Mouse (Mus musculus) stomach, embryonic 14.5 days (tissue): Measurements from ENCODE around the gene Hdac1. TPM values are rescaled to one million over a fixed set of nuclear protein-coding genes. Genes with fewer than 3 reads are reported as not detected.
A peak's percentile ranks its signal among the peaks of the same experiment; 100 is the strongest.

Source experiments
- ATAC-seq: fragments of 200-750 bp; cut with Nextera tagmentation; 2 replicates; pipeline ENCODE4 v1.8.0; 2017; ENCODE audit warnings: low read depth, moderate TSS enrichment; ENCODE audit not compliant: insufficient number of reproducible peaks, insufficient read depth, low FRiP score
- H3K27ac ChIP-seq: fragments of 300-500 bp; sonication (generic); 2 replicates; pipeline ENCODE4 v1.5.1; 2014; ENCODE audit warnings: mild to moderate bottlenecking, low read length, moderate library complexity, mixed read lengths
- H3K27me3 ChIP-seq: fragments of 300-500 bp; sonication (generic); 2 replicates; pipeline ENCODE4 v1.6.1; 2014; ENCODE audit warnings: low read length, control low read depth, mixed read lengths; ENCODE audit not compliant: control insufficient read depth, insufficient read depth
- H3K36me3 ChIP-seq: fragments of 300-500 bp; sonication (generic); 2 replicates; pipeline ENCODE4 v1.6.1; 2014; ENCODE audit warnings: mild to moderate bottlenecking, control low read depth, low read length, moderate library complexity, mixed read lengths; ENCODE audit not compliant: control insufficient read depth, insufficient read depth
- H3K4me1 ChIP-seq: fragments of 300-500 bp; sonication (generic); 2 replicates; pipeline ENCODE4 v1.6.1; 2014; ENCODE audit warnings: low read length, control low read depth, mixed read lengths; ENCODE audit not compliant: control insufficient read depth, insufficient read depth
- H3K4me2 ChIP-seq: fragments of 300-500 bp; sonication (generic); replicated peaks from 2 replicates; pipeline ENCODE4 v1.6.1; 2014; ENCODE audit warnings: low read depth, low read length, control low read depth
- H3K4me3 ChIP-seq: fragments of 300-500 bp; sonication (generic); 2 replicates; pipeline ENCODE4 v1.5.1; 2014; ENCODE audit warnings: low read depth, low read length, control low read depth
- H3K9ac ChIP-seq: fragments of 300-500 bp; sonication (generic); replicated peaks from 2 replicates; pipeline ENCODE4 v1.6.1; 2014; ENCODE audit warnings: low read depth, mild to moderate bottlenecking, control low read depth, low read length, moderate library complexity, mixed read lengths
- H3K9me3 ChIP-seq: fragments of 300-500 bp; sonication (generic); 2 replicates; pipeline ENCODE4 v1.6.1; 2016; ENCODE audit warnings: low read depth, low read length, control low read depth; ENCODE audit not compliant: control insufficient read depth
- WGBS: fragments of 180-500 bp; shearing (Covaris S2); extraction: QIAGEN DNeasy Blood & Tissue Kit; methylation state at CpG from one replicate; pipeline ENCODE4 v1.1.7; 2014; 5-methylcytosine and 5-hydroxymethylcytosine counted together
- polyA plus RNA-seq: library from polyadenylated mRNA; unstranded; fragments of >200 nt; fragmentation: Nextera tagmentation; extraction: Ambion mirVana; gene quantifications from 2 replicates; pipeline ENCODE4 v1.2.1, GENCODE M21; 2014

The Hdac1 gene
- polyA plus RNA-seq, 1 experiment from 2014 or later: 217 TPM

DNA sequence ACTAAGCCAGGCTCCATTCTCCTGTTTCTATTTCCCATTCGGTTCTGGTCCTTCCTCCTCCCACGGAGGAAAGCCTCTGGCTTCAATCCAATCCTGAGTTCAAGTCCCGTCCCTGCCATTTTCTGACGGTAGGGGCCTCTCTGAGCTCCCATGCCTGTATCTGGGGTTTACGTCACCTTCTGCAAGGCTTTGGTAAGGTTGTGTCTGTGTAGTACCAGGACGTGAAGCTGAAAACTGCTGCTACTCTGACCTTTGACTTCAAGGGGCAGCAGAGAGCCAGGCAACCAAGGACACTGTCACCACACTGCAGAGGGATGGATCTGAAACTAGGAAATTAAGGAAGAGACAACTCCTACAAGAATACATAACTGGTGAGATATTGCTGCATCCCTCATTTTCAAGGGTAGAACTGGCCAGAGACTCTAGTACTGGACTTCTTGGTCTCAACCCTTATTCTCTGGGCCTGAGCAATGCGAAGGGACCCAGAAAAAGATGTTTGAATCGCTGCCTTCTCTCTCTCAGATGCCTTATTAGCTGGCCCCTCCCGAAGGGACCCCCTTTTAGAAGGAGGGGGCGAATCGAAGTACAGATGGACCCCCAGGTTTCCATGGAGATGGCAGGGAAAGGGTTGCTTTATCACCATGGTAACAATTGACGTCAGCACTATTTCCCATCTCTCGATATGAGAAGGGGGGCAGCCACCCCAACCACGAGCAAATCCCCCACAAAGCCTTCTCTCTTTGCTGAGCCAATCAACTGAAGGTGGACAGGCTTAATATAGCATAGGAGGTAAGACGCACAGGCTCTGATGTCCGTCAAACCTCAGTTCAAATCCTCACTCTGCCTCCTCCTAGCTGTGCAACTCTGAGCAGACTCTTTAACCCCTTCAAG lies 46.6 kb downstream of the Hdac1 start:
- Histone ChIP-seq H3K4me2 (no peak overlapping the region), H3K4me3 (no peak overlapping the region), H3K4me1 (peaks cover 21% of the 10 kb centered on the region; the same call in 1 of the 2 replicates), H3K27ac (peak overlapping the region; percentile 44; the same call in 1 of the 2 replicates), H3K36me3 (no peaks in the 10 kb centered on the region), H3K27me3 (0 out of 2 replicates have a peak, but pooled peaks cover 5% of the 10 kb centered on the region), H3K9me3 (no peaks in the 10 kb centered on the region), H3K9ac (0 out of 2 replicates have a peak overlapping the region, but pooled peaks have one; percentile 6)
- ATAC-seq: no peak
- WGBS: 38% methylated on average over 16 of the region's 16 CpGs

GRCm38 (mm10) chr4:129494681-129495080 lies 47.8 kb downstream of the Hdac1 start:
- no peak overlapping the region for H3K4me3 ChIP-seq
- WGBS: 71% methylated on average over 7 of the region's 7 CpGs
- H3K27me3 ChIP-seq: 0 out of 2 replicates have a peak, but pooled peaks cover 5% of the 10 kb centered on the region
- H3K36me3 ChIP-seq: no peaks in the 10 kb centered on the region
- H3K9me3 ChIP-seq: no peaks in the 10 kb centered on the region
- no peak overlapping the region for H3K27ac ChIP-seq
- H3K9ac ChIP-seq: no peak overlapping the region
- ATAC-seq: no peak
- peaks cover 21% of the 10 kb centered on the region; the same call in 1 of the 2 replicates for H3K4me1 ChIP-seq
- H3K4me2 ChIP-seq: no peak overlapping the region

DNA sequence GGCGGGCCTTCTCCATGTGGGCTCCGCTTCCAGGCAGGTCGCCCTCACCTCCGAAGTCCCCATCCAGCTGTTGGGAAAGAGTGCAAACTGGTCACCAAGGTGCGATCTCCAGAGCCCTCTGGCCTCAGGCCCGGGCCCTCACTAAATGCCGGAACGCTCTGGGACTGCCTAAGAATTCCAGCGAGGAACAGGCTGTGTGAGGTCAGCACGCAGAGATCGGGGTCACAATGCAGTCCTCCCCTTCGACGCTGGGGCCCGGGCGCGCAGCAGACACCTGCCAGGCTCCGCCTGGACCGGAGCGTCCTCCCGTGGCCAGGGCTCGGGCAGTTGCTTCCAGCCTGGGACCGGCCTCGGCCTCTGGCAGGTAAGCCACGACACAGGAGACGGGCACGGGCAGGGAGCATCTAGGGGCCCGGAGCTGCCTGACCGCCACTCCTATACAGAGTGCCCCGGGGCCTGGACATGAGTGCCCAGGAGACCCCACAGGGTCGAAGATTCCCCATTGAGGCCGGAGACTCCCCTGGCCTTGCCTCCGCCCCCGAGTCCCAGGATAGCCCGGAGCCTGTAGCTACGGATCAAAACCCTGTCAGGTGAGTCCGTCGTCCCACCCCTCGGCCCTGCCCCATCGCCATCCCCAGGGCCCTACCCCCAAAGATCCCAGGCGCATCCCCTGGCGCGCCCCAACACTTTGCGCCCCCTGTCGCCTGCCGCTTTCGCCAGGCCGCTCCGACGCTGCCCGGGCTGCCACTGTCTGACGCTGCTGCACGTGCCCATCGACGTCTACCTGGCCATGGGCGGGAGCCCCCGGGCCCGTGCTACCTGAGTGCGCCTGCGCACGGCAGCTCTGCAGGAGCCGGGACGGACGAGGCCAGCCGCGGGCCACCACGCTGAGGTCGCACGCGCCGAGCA lies 51.3 kb downstream of the Hdac1 start, which contains the start of the genes Tssk3 and Fam229a:
Gene Tssk3, minus strand, starts transcription at position 51 of the 909 bp plus-strand sequence.
Gene Fam229a, plus strand, starts transcription at position 219 of the 909 bp plus-strand sequence.
- Histone ChIP-seq H3K9me3 (no peaks in the 10 kb centered on the region), H3K27me3 (0 out of 2 replicates have a peak, but pooled peaks cover 5% of the 10 kb centered on the region), H3K4me3 (peak within 1 kb of the TSS; percentile 28), H3K27ac (no peak within 1 kb of the TSS), H3K4me2 (peak within 1 kb of the TSS; percentile 53), H3K36me3 (peaks cover 24% of the 10 kb centered on the region), H3K4me1 (peaks cover 13% of the 10 kb centered on the region; the same call in 1 of the 2 replicates), H3K9ac (peak within 1 kb of the TSS; percentile 21; the same call in 1 of the 2 replicates)
- WGBS: 5% methylated on average over 70 of the region's 70 CpGs
- peak; percentile 67; the same call in 1 of the 2 replicates for ATAC-seq

DNA sequence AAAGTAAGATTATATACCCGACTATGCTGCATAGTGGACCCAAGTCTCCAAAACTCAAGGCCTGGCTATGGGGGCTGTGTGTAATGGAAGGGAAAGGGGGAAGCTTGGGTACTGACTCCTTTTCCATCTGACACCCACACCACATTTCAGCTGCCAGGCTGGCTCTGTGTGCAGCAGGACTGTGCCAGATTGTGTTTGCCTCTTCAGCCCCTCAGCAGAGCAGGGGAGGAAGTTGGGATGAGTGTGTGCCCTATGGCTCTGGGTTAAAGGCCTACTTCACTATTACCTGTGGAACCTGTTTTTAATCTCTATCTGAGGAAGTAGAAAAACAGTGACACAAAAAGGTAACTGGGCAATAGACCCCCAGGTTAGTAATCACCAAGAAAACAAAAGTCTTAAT lies 61.4 kb downstream of the Hdac1 start:
- H3K4me1 ChIP-seq: no peaks in the 10 kb centered on the region
- H3K4me2 ChIP-seq: no peak overlapping the region
- no peaks in the 10 kb centered on the region for H3K9me3 ChIP-seq
- H3K27me3 ChIP-seq: no peaks in the 10 kb centered on the region
- H3K27ac ChIP-seq: no peak overlapping the region
- ATAC-seq: no peak
- no peak overlapping the region for H3K9ac ChIP-seq
- no peak overlapping the region for H3K4me3 ChIP-seq
- 80% methylated on average over 1 of the region's 1 CpGs for WGBS
- peaks cover 52% of the 10 kb centered on the region for H3K36me3 ChIP-seq

DNA sequence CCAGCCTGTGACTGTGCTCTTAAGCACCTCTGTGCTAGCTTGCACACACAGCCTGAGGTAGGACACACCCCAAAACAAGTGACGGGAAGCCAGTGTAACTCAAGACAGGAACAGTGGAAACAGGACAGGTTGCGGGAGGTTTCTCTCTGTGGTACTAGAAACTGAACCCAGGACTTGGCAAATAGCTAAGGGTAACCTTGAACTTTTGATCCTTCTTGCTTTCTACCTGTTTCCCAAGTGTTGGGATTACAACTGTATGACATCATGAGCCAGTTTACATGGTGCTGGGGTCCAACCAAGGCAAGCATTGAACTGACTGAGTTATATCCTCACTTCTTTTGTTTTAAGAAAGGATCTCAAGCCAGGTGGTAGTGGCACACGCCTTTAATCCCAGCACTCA lies 62.6 kb downstream of the Hdac1 start:
- no peaks in the 10 kb centered on the region for H3K9me3 ChIP-seq
- WGBS: 92% methylated on average over 3 of the region's 3 CpGs
- H3K27ac ChIP-seq: no peak overlapping the region
- ATAC-seq: no peak
- no peak overlapping the region for H3K9ac ChIP-seq
- H3K27me3 ChIP-seq: no peaks in the 10 kb centered on the region
- H3K4me2 ChIP-seq: no peak overlapping the region
- H3K36me3 ChIP-seq: peaks cover 47% of the 10 kb centered on the region
- no peak overlapping the region for H3K4me3 ChIP-seq
- no peaks in the 10 kb centered on the region for H3K4me1 ChIP-seq

DNA sequence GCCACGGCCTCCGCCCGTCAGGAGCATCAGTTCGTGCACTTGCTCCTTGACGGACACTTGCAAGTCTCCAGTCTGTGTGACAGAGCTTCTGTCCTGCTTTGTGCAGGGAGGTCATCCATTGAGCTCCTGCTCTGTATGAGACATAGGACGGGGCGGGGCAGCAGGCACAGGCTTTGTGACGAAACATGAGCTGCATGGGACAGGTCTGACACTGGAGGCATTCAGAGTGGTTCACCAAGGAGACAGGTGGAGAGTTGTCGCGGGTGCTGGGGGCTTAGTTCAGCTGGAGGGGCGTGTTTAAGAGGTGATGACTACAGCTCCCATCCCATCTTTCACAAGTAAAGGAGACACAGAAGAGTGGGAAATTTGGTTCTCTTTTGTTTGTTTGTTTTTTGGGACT lies 66.5 kb downstream of the Hdac1 start:
- peaks cover 59% of the 10 kb centered on the region for H3K36me3 ChIP-seq
- no peaks in the 10 kb centered on the region for H3K9me3 ChIP-seq
- H3K4me2 ChIP-seq: no peak overlapping the region
- ATAC-seq: no peak
- H3K4me1 ChIP-seq: no peaks in the 10 kb centered on the region
- 90% methylated on average over 11 of the region's 11 CpGs for WGBS
- H3K4me3 ChIP-seq: no peak overlapping the region
- no peak overlapping the region for H3K27ac ChIP-seq
- H3K9ac ChIP-seq: no peak overlapping the region
- H3K27me3 ChIP-seq: no peaks in the 10 kb centered on the region
